Mouse (Mus musculus) thymus, adult 2 months (tissue): ENCODE data around the gene Fnbp1l.

Experiments used
- CTCF ChIP-seq: fragments of 200-500 bp; IDR thresholded peaks from 2 replicates; pipeline ENCODE4 v1.5.1; 2012; ENCODE audit warnings: mild to moderate bottlenecking, control low read depth, low read length, moderate library complexity, borderline replicate concordance; ENCODE audit not compliant: control insufficient read depth, poor library complexity, insufficient read depth; ENCODE audit errors: extremely low read depth
- POLR2A ChIP-seq: fragments of 200-500 bp; IDR thresholded peaks from 2 replicates; pipeline ENCODE4 v1.6.1; 2012; ENCODE audit warnings: mild to moderate bottlenecking, low read length, control low read depth, moderate library complexity; ENCODE audit not compliant: control insufficient read depth, poor library complexity, insufficient read depth; ENCODE audit errors: extremely low read depth

DNA sequence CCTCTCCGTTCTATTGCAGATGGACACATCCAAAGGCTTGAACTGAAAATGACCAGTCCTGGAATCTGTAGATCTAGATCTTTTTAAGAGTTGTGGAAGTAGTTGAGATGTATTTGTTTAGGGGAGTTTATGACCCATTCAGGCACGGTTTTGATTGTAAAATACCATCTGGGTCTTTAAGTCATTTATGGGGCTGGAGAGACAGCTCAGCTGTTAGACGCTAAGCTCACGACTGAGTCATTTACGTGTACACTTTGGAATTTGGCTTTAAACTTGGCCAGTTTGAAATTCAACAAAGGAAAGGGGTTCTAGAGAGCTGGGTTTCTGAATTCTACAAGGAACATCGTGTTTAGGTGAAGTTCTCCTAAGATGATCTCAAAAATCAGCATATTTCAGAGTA, 124.8 kb downstream of the Fnbp1l start:
- TF ChIP-seq POLR2A (no peak), CTCF (no peak)
